Mouse (Mus musculus): ENCODE measurements around the gene Lin28a. TPM values are rescaled to one million over a fixed set of nuclear protein-coding genes. Genes with fewer than 3 reads are reported as not detected.
"Not testable (repeated sequence)": the region's sequence is repeated elsewhere in the genome, so short reads cannot be mapped to it uniquely, and the experiment has no call there.

Gene Lin28a
- total RNA-seq, 2 experiments from 2014 or later = 0.23 TPM; not detected in 1

DNA sequence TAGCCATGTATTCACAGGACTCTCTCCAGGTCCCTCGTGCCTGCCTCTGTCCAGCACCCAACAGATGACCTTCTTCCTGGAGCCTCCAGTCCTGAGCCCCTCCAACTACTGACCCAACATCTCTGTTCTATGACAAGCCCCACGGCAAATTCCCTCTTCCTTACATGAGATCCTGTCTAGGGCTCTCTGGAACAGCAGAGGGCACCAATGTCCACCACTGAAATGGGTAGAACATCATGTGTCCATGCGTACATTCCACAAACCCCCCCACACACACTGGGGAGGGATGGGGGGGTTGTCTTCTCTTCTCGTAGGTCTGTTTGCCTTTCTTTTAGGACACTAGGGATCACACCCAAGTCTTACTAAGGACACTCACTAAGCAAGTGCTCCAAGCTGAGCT is 28.6 kb downstream of the Lin28a start:
- no peak for ATAC-seq (replicated peaks; ENCODE audit: low FRiP score, low TSS enrichment, poor library complexity, severe bottlenecking)

DNA sequence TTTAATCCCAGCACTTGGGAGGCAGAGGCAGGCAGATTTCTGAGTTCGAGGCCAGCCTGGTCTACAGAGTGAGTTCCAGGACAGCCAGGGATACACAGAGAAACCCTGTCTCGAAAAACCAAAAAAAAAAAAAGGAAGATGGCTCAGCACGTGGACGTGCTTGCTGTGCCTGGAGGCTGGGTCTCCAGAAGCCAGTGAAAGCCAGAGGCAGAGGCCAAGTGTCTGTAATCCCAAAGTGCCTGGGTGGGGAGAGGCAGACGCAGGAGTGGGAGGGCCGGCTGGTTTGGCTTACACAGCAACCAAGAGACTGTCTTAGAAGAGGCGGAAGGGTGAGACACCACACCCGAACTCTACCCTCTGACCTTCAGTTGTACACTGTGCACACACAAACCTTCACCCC is 30.4 kb downstream of the Lin28a start:
- ATAC-seq (replicated peaks; ENCODE audit: low FRiP score, low TSS enrichment, poor library complexity, severe bottlenecking) = not testable (repeated sequence)

DNA sequence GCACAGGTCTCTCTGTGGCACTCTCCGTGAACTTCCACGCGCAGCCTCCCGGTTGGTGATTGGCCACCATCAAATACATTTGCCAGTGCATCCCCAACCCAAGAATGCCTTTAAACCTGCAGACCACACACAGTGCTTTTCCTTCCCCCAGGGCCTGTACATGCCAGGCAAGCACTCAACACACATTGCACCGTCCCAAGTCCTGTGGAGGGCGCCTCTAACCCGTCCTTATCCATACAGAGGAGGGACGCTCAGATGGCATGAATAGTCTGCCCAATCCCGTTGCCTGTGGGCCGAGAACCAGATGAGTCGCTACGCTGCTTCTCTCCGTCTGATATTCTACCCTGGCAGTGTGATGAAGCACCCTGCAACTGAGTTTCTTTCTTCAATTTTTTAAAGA is 35.7 kb downstream of the Lin28a start:
- ATAC-seq (replicated peaks; ENCODE audit: low FRiP score, low TSS enrichment, poor library complexity, severe bottlenecking) = no peak

DNA sequence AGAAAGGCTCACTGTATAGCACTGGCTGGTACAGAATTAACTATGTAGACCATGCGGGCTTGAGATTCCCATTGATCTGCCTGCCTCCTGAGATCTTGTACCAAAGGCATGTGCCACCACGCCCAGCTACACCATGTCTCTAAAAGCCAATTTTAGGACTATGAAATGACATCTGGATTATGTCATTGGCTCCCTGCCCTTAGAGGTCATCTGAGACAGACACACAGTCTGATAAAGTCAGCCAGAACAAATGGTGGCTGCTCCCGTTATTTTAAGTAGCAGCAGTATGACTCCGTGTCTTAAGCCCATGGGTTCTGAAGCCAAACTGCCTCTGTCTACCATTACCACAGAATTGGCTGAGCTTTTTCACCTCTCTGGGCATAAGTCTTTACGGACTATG is 38.1 kb downstream of the Lin28a start:
- ATAC-seq (replicated peaks; ENCODE audit: low FRiP score, low TSS enrichment, poor library complexity, severe bottlenecking) = peak; percentile 51; the same call in 1 of the 2 replicates

- no peak for ATAC-seq (replicated peaks; ENCODE audit: low FRiP score, low TSS enrichment, poor library complexity, severe bottlenecking)
Measured at GRCm38 (mm10) chr4:133978021-133978711, 40.5 kb downstream of the Lin28a start.

- no peak for ATAC-seq (replicated peaks; ENCODE audit: low FRiP score, low TSS enrichment, poor library complexity, severe bottlenecking)
Measured at GRCm38 (mm10) chr4:133971741-133972140, 46.9 kb downstream of the Lin28a start.

DNA sequence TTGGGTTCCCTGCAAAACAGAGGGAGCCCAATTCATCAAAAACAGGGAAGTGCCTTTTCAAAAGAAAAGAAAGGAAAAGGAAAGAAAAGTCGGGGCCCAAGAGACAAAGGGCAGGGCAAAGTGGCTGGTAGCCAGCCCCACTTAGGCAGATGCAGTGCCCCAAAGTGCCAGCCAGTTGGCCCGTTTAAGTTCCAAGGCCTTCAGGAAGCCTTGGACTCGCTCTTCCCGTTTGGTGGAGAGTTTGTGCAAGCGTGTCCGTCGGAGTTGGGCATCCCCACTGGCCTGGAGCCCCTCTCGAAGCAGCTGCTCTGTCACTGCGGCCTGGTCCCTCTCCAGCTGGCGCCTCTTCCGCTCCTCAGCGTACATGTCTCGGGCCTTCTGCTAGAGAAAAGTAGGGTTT is 47.8 kb downstream of the Lin28a start:
- ATAC-seq (replicated peaks; ENCODE audit: low FRiP score, low TSS enrichment, poor library complexity, severe bottlenecking) = no peak

- no peak for ATAC-seq (replicated peaks; ENCODE audit: low FRiP score, low TSS enrichment, poor library complexity, severe bottlenecking)
Measured at GRCm38 (mm10) chr4:133970196-133970595, 48.4 kb downstream of the Lin28a start.

- no peak for ATAC-seq (replicated peaks; ENCODE audit: low FRiP score, low TSS enrichment, poor library complexity, severe bottlenecking)
Measured at GRCm38 (mm10) chr4:133969114-133969770, 49.4 kb downstream of the Lin28a start.

DNA sequence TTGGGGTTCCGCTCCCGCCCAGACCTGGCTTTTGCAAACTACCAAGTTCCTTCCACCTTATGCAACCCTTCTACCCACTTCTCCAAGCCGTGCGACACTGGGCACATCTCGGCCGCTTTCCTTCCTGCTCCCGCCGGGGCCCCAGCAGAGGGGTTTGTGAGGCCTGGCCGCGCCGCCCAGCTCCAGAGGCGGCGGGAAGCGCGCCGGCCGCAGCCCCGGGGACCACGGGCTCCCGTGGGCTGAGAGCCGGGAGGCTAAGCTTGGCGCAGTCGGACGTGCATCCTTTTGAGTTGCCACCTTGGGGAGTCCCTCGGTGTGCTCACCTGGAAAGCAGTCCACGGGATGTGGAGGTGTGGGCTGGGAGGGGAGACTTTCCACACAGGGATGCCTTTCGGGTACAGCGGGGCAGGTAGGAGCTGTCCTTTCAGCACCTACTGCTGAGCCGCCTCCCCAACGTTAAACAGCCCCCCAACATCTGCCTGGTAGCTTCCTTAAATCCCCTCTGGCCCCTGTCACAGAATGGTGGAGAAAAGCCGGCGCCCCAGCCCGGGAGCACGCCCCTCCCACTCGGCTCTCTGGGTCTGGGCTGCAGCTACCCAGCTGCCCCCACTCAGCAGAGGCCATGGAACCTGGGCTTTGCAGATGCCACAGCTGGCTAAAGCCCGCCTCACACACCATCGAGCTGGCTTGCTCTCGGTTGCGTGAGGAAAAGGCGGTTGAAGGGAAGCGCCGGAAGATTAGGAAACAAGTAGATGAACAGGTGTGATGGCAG is 50.3 kb downstream of the Lin28a start, which contains the start of gene Hmgn2:
Gene Hmgn2 (minus strand): TSS at position 501 of the 772 bp plus-strand sequence.
- ATAC-seq (replicated peaks; ENCODE audit: low FRiP score, low TSS enrichment, poor library complexity, severe bottlenecking) = peak; percentile 50

DNA sequence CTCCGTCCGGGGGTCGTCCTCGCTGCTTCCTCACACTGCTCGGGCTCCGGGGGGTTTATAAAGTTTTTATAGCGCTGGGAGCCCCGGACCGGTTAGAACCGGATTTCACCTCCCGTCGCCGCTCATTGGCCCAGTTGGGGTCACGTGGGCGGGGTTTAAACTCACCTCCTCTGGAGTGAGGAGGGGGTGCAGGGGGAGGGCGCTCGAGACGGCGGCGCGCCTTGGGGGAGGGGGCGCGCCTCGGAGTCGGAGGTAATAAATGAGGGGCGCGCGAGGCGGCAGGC is 50.8 kb downstream of the Lin28a start:
- ATAC-seq (replicated peaks; ENCODE audit: low FRiP score, low TSS enrichment, poor library complexity, severe bottlenecking) = peak; percentile 38

DNA sequence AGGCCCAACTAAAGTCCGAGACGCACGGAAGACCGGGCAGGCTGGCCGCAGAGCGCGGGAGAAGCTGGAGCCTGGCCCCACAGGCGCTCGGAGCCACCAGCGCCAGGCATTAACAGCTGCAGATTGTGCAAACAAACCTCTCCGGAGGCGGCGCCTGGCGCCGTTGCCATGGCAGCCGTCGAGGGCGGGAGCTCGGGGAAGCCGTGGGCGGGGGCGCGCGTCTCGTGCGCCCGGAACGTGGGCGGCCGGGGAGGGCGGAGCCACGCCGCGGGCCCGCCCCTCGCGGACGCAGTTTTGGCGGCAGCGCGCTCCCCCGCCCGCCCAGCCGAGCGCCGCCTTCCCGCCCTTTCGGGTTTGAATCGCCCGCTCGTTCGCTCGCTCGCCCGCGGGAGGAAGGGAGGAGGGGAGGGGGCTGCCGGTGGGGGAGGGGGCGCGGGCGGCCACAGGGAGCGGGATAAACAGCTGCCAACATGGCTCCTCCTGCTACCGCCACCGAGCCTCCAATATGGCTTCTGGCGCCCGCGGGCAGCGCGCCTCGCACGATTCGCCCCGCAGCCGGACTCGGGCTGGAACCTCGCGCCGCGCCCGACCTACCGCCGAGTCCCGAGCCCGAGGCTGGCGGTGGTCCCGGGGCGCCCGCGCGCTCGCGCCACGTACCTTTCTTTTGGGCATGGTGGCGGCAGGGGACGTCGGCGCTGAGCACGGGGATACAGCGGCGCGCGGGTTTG is 51.3 kb downstream of the Lin28a start:
- peak; percentile 79 for ATAC-seq (replicated peaks; ENCODE audit: low FRiP score, low TSS enrichment, poor library complexity, severe bottlenecking)

DNA sequence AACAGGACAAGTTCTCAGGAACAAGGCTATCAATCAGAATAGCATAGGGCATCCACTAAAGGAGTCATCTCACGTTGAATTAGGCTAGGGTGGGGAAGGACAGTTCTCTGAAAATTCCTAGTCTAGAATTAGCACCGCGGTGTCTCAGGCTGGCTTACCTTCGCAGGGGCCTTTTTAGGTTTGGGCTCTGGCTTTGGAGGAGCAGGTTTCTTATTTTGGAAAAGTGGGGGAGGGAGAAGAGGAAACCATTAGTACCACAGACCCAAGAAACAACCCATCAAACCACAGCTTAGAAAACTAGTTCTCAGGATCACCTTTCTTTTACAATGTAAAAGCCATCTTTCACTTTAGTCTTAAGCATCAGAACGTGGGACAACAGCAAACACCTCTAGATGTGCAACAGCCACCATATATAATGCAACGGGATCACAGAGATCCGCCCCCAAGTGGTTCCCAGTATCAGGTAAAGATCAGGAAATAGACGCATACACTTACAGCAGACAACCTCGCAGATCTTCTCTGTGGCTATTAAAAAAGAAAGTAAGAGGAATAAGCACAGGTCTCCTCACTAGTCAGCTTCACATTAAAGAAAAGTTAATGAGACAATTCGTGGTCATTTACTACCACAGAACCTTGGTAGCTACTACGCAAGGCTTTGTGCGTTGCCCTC is 52.2 kb downstream of the Lin28a start:
- ATAC-seq (replicated peaks; ENCODE audit: low FRiP score, low TSS enrichment, poor library complexity, severe bottlenecking) = no peak

GRCm38 (mm10) chr4:133962566-133962965 is 56.1 kb downstream of the Lin28a start:
- no peak for ATAC-seq (replicated peaks; ENCODE audit: low FRiP score, low TSS enrichment, poor library complexity, severe bottlenecking)

GRCm38 (mm10) chr4:133958884-133959283 is 59.8 kb downstream of the Lin28a start:
- ATAC-seq (replicated peaks; ENCODE audit: low FRiP score, low TSS enrichment, poor library complexity, severe bottlenecking) = no peak

DNA sequence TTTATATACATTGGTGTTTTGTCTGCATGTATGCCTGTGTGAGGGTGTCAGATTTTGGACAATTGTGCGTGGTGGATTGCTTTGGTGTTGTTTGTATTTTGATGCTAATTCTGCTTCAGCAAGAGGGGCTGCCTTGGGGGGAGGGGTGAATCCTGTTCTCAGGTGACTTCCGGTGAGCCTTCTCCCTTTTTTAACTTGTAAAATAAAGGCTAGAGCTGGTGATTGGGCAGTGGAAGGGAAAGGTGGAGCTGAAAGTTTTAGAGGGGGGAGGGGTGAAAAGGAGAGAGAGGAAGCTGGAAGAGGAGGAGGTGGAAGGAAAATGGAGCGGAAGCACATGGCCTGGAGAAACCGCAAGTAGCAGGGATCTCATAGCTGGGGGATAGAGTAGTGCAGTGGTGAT is 62.3 kb downstream of the Lin28a start:
- no peak for ATAC-seq (replicated peaks; ENCODE audit: low FRiP score, low TSS enrichment, poor library complexity, severe bottlenecking)
